Mouse (Mus musculus): Measurements from ENCODE around the gene Ppp1r3e. TPM values are rescaled to one million over a fixed set of nuclear protein-coding genes. Genes with fewer than 3 reads are reported as not detected.

The Ppp1r3e gene
- polyA plus RNA-seq, 1 experiment from 2014 or later: 0.51 TPM

GRCm38 (mm10) chr14:54843461-54843860 is 33.9 kb downstream of the Ppp1r3e start:
- Histone ChIP-seq H3K4me3 (ENCODE audit: low read depth, low read length) (no peak overlapping the region), H3K9me3 (replicated peaks; ENCODE audit: control insufficient read depth, low read length) (no peaks in the 10 kb centered on the region), H3K4me1 (ENCODE audit: control insufficient read depth, low read depth, low read length) (no peaks in the 10 kb centered on the region), H3K9ac (ENCODE audit: low read depth, low read length) (no peak overlapping the region), H3K36me3 (ENCODE audit: control insufficient read depth, insufficient read depth) (no peaks in the 10 kb centered on the region), H3K27me3 (ENCODE audit: control insufficient read depth, insufficient read depth, low read depth, low read length) (no peaks in the 10 kb centered on the region), H3K4me2 (ENCODE audit: low read depth, low read length) (no peak overlapping the region), H3K27ac (ENCODE audit: low read length) (no peak overlapping the region)
- 3% methylated on average over 4 of the region's 4 CpGs for WGBS (ENCODE audit: insufficient replicate concordance)
- no peak for ATAC-seq (ENCODE audit: low read depth)

DNA sequence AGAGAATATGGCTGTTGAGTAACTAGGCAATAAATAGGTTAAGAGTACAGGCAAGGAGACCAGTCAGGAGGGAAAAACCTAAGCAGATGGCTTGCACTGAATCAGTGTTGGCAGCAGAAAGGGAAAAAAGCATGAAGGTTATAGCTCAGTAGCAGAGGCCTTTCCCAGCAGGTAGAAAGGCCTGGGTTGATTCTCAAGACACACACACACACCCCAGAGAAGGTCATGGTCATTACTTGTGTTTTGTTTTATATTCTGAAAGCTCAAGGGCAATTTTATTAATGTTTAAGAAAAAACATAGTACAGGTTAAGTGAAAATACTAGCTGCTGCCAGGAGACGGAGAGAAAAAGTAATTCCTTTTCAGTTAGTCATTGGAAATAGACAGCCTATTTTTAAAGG is 53.6 kb downstream of the Ppp1r3e start:
- H3K27ac ChIP-seq (ENCODE audit: low read length): no peak overlapping the region
- H3K9ac ChIP-seq (ENCODE audit: low read depth, low read length): no peak overlapping the region
- no peak overlapping the region for H3K4me2 ChIP-seq (ENCODE audit: low read depth, low read length)
- ATAC-seq (ENCODE audit: low read depth): no peak
- H3K9me3 ChIP-seq (replicated peaks; ENCODE audit: control insufficient read depth, low read length): no peaks in the 10 kb centered on the region
- H3K4me1 ChIP-seq (ENCODE audit: control insufficient read depth, low read depth, low read length): no peaks in the 10 kb centered on the region; the same call in none of the 2 replicates
- H3K4me3 ChIP-seq (ENCODE audit: low read depth, low read length): no peak overlapping the region
- no peaks in the 10 kb centered on the region for H3K27me3 ChIP-seq (ENCODE audit: control insufficient read depth, insufficient read depth, low read depth, low read length)
- no peaks in the 10 kb centered on the region for H3K36me3 ChIP-seq (ENCODE audit: control insufficient read depth, insufficient read depth)
- 55% methylated on average over 1 of the region's 1 CpGs for WGBS (ENCODE audit: insufficient replicate concordance)

Other genes starting within 250 kb of the Ppp1r3e start
- gene Gm17606, start 236.6 kb downstream of the Ppp1r3e start, polyA plus RNA-seq (2015; fragmentation: Nextera tagmentation; extraction: Ambion mirVana): not detected in 2 replicates
- 0.13 and 0.25 TPM in 2 replicates for gene Cdh24, start 236.2 kb downstream of the Ppp1r3e start, polyA plus RNA-seq (2015; fragmentation: Nextera tagmentation; extraction: Ambion mirVana)
- 40.2 and 42.6 TPM in 2 replicates for gene 1700123O20Rik, start 191.3 kb downstream of the Ppp1r3e start, polyA plus RNA-seq (2015; fragmentation: Nextera tagmentation; extraction: Ambion mirVana)
- gene Acin1, start 190.6 kb downstream of the Ppp1r3e start, polyA plus RNA-seq (2015; fragmentation: Nextera tagmentation; extraction: Ambion mirVana): 43.5 and 45.1 TPM in 2 replicates
- gene Gm29776, start 178.7 kb downstream of the Ppp1r3e start, polyA plus RNA-seq (2015; fragmentation: Nextera tagmentation; extraction: Ambion mirVana): 0.05 and 0.06 TPM in 2 replicates
- 10.4 and 11.7 TPM in 2 replicates for gene Cebpe, start 165.4 kb downstream of the Ppp1r3e start, polyA plus RNA-seq (2015; fragmentation: Nextera tagmentation; extraction: Ambion mirVana)
- 3.0 and 4.9 TPM in 2 replicates for gene Slc7a8, start 95.6 kb downstream of the Ppp1r3e start, polyA plus RNA-seq (2015; fragmentation: Nextera tagmentation; extraction: Ambion mirVana)
- not detected in 2 replicates for gene Rnf212b, start 63.4 kb downstream of the Ppp1r3e start, polyA plus RNA-seq (2015; fragmentation: Nextera tagmentation; extraction: Ambion mirVana)
- 2.4 and 2.7 TPM in 2 replicates for gene Homez, start 6.6 kb downstream of the Ppp1r3e start, polyA plus RNA-seq (2015; fragmentation: Nextera tagmentation; extraction: Ambion mirVana)
- gene Bcl2l2, start 5.8 kb upstream of the Ppp1r3e start, polyA plus RNA-seq (2015; fragmentation: Nextera tagmentation; extraction: Ambion mirVana): 0.42 and 0.69 TPM in 2 replicates
- gene Gm20521, start 5.9 kb upstream of the Ppp1r3e start, polyA plus RNA-seq (2015; fragmentation: Nextera tagmentation; extraction: Ambion mirVana): 0.11 TPM in 1 of 2 replicates, not detected in the other
- gene Pabpn1, start 14.9 kb upstream of the Ppp1r3e start, polyA plus RNA-seq (2015; fragmentation: Nextera tagmentation; extraction: Ambion mirVana): 30.1 and 32.0 TPM in 2 replicates
- 1.3 and 1.5 TPM in 2 replicates for gene Slc22a17, start 35.6 kb upstream of the Ppp1r3e start, polyA plus RNA-seq (2015; fragmentation: Nextera tagmentation; extraction: Ambion mirVana)
- 0.26 and 0.42 TPM in 2 replicates for gene Efs, start 48.6 kb upstream of the Ppp1r3e start, polyA plus RNA-seq (2015; fragmentation: Nextera tagmentation; extraction: Ambion mirVana)
- not detected in 2 replicates for gene Il25, start 55.1 kb upstream of the Ppp1r3e start, polyA plus RNA-seq (2015; fragmentation: Nextera tagmentation; extraction: Ambion mirVana)
- gene Cmtm5, start 58.7 kb upstream of the Ppp1r3e start, polyA plus RNA-seq (2015; fragmentation: Nextera tagmentation; extraction: Ambion mirVana): 0.20 TPM in 1 of 2 replicates, not detected in the other
- gene Myh6, start 89.4 kb upstream of the Ppp1r3e start, polyA plus RNA-seq (2015; fragmentation: Nextera tagmentation; extraction: Ambion mirVana): 0.51 and 0.54 TPM in 2 replicates
- not detected in 2 replicates for gene Gm17428, start 99.4 kb upstream of the Ppp1r3e start, polyA plus RNA-seq (2015; fragmentation: Nextera tagmentation; extraction: Ambion mirVana)
- 1.8 and 3.1 TPM in 2 replicates for gene Myh7, start 117.1 kb upstream of the Ppp1r3e start, polyA plus RNA-seq (2015; fragmentation: Nextera tagmentation; extraction: Ambion mirVana)
- 28.8 and 32.0 TPM in 2 replicates for gene Ngdn, start 137.9 kb upstream of the Ppp1r3e start, polyA plus RNA-seq (2015; fragmentation: Nextera tagmentation; extraction: Ambion mirVana)
- gene Zfhx2, start 214.8 kb upstream of the Ppp1r3e start, polyA plus RNA-seq (2015; fragmentation: Nextera tagmentation; extraction: Ambion mirVana): 0.84 and 1.1 TPM in 2 replicates
- 5.1 and 5.3 TPM in 2 replicates for gene Thtpa, start 217.2 kb upstream of the Ppp1r3e start, polyA plus RNA-seq (2015; fragmentation: Nextera tagmentation; extraction: Ambion mirVana)
- gene Ap1g2, start 229.0 kb upstream of the Ppp1r3e start, polyA plus RNA-seq (2015; fragmentation: Nextera tagmentation; extraction: Ambion mirVana): 16.9 and 19.8 TPM in 2 replicates
- not detected in 2 replicates for gene Jph4, start 239.4 kb upstream of the Ppp1r3e start, polyA plus RNA-seq (2015; fragmentation: Nextera tagmentation; extraction: Ambion mirVana)